Mouse (Mus musculus) myocyte (in vitro differentiated cells): ENCODE measurements at regions not wholly inside any gene's neighbourhood (a gene's known extent, or its start where the extent isn't known, plus 50 kb on each side); places are given as distances from the start of the nearest gene placed in this dataset.

Experiments
- E2F4 ChIP-seq: IDR thresholded peaks from one replicate; pipeline ENCODE4 v1.6.1; 2011; ENCODE audit warnings: mild to moderate bottlenecking, control low read depth, moderate library complexity; ENCODE audit not compliant: insufficient read depth
- MAX ChIP-seq: IDR thresholded peaks from one replicate; pipeline ENCODE4 v1.6.1; 2011; ENCODE audit warnings: low read depth, mild to moderate bottlenecking, control low read depth
- MYOD1 ChIP-seq, 3 experiments: IDR thresholded peaks; one replicate each; pipeline ENCODE4 v1.6.1; 2011; ENCODE audit warnings: control low read depth in 2 of 3, low read depth in 2 of 3, mild to moderate bottlenecking in 2 of 3, moderate library complexity in 1 of 3; ENCODE audit not compliant: insufficient read length in 2 of 3, control insufficient read depth in 1 of 3
- MYOG ChIP-seq, 3 experiments: IDR thresholded peaks; one replicate each; pipeline ENCODE4 v1.6.1; 2011; ENCODE audit warnings: control low read depth in 2 of 3, low read depth in 2 of 3, mild to moderate bottlenecking in 2 of 3; ENCODE audit not compliant: insufficient read length in 2 of 3, control insufficient read depth in 1 of 3, insufficient read depth in 1 of 3
- POLR2A ChIP-seq: IDR thresholded peaks from one replicate; pipeline ENCODE4 v1.6.1; 2011; ENCODE audit warnings: low read depth, mild to moderate bottlenecking, control low read depth, moderate library complexity; ENCODE audit not compliant: insufficient read length
- POLR2AphosphoS2 ChIP-seq: IDR thresholded peaks from one replicate; pipeline ENCODE4 v1.6.1; 2011; ENCODE audit warnings: low read depth, control low read depth; ENCODE audit not compliant: insufficient read length
- SRF ChIP-seq: IDR thresholded peaks from one replicate; pipeline ENCODE4 v1.6.1; 2011; ENCODE audit warnings: low read depth; ENCODE audit not compliant: control insufficient read depth, insufficient read length
- TCF12 ChIP-seq: IDR thresholded peaks from one replicate; pipeline ENCODE4 v1.6.1; 2011; ENCODE audit warnings: mild to moderate bottlenecking, control low read depth; ENCODE audit not compliant: poor library complexity, insufficient read depth, severe bottlenecking
- TCF3 ChIP-seq: IDR thresholded peaks from one replicate; pipeline ENCODE4 v1.6.1; 2011; ENCODE audit warnings: low read depth, control low read depth; ENCODE audit not compliant: insufficient read length
- USF1 ChIP-seq: IDR thresholded peaks from one replicate; pipeline ENCODE4 v1.6.1; 2011; ENCODE audit warnings: low read depth, mild to moderate bottlenecking, control low read depth, moderate library complexity

DNA sequence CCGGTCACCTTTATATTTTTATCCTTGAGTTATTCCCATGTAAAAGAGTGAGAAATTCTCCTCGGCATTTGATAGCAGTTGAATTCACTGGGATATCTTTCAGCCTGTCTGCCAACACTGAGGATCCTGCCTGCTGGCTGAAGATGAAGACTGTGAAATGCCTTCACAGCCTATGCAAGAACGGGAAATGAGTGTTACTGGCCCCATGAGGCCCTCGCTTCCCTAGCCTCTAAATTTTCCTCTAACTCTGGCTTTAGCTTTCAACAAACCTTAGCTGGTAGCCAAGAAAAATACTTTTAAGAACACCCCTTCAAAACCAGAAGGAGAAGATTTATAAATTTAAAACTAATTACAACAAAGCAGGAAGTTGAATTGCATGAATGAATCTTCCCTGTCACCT, 285.8 kb downstream of the Pax1 start:
- TF ChIP-seq POLR2A (no peak), USF1 (no peak), MYOD1 (IDR thresholded peaks at IDR 0.05; ENCODE audit: control insufficient read depth in 1 of 3, insufficient read length in 2 of 3, low read depth in 2 of 3) (no peak), MAX (no peak), MYOG (IDR thresholded peaks at IDR 0.05; ENCODE audit: control insufficient read depth in 1 of 3, insufficient read depth in 1 of 3, insufficient read length in 2 of 3, low read depth in 2 of 3) (no peak), SRF (no peak), POLR2AphosphoS2 (no peak), E2F4 (no peak), TCF12 (no peak), TCF3 (no peak)
